Mouse (Mus musculus) neutrophil, adult 5-6 weeks (primary cell): Measurements from ENCODE around the gene Sec16b. TPM values are rescaled to one million over a fixed set of nuclear protein-coding genes. Genes with fewer than 3 reads are reported as not detected.

Experiments
- total RNA-seq: library from RNA; stranded (forward); fragments of 200-1000 nt; gene quantifications from 2 replicates; pipeline ENCODE4 v1.2.3, GENCODE M21; 2017

Gene Sec16b
- total RNA-seq, 1 experiment from 2014 or later = 0.12 TPM

Other genes with a start within 250 kb of the Sec16b start
- 0.25 and 1.4 TPM in 2 replicates for gene Rasal2, start 94.1 kb upstream of the Sec16b start, total RNA-seq
- 0.93 and 4.8 TPM in 2 replicates for gene Cryzl2, start 48.2 kb upstream of the Sec16b start, total RNA-seq